Mouse (Mus musculus) monocyte, adult 5-6 weeks (primary cell): ENCODE measurements at regions not wholly inside any gene's neighbourhood (a gene's known extent, or its start where the extent isn't known, plus 50 kb on each side); places are given as distances from the start of the nearest gene placed in this dataset.
A peak's percentile ranks its signal among the peaks of the same experiment; 100 is the strongest.

Experiments used
- ATAC-seq: fragments of 153-309, 156-312 bp; replicated peaks from 2 replicates; pipeline ENCODE4 v1.8.0; 2017; ENCODE audit warnings: mild to moderate bottlenecking; ENCODE audit not compliant: low TSS enrichment, insufficient number of reproducible peaks, severe bottlenecking, poor library complexity, low FRiP score

DNA sequence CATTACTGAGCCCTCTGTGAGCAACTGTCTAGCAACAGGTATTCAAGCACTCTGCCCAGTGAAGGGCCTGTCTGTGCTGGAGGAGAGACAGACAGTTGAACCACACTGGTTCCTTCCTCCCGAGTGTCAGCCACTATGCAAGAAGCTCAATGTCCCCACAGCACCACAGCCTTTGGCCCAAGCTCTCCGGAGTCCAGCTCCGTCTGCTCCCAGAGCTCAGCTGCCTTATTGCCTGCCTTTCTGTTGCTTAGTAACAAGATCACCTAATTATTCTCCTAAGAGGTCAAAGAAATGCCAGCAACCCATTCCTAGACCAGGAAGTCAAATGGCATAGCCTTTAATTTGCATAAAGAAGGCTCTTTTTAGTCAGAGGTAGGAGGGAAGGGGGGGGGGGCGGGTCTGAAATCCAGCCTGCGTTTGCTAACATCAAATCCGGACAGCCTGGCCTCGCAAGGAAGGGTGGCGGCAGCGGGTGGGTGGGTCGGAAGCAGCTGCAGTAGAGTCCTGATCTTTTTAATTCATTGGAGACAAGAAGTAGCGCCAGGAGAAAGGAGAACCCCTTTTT lies 64.0 kb upstream of the Bace2 start:
- no peak for ATAC-seq

GRCm38 (mm10) chr16:97293273-97293672 lies 63.3 kb upstream of the Bace2 start:
- ATAC-seq: peak; percentile 70; the same call in 1 of the 2 replicates

- no peak for ATAC-seq
Observed at GRCm38 (mm10) chr16:97297140-97297539, 59.4 kb upstream of the Bace2 start.

- ATAC-seq: no peak
Observed at GRCm38 (mm10) chr16:97304156-97304735, 52.3 kb upstream of the Bace2 start.
